Mouse (Mus musculus): Measurements from ENCODE around the gene Ankfn1. TPM values are rescaled to one million over a fixed set of nuclear protein-coding genes. Genes with fewer than 3 reads are reported as not detected.

Ankfn1 gene
- total RNA-seq (2022), result 10 to 100 TPM in 3 of 4 experiments, 1 to 10 TPM in 1; 9.4 to 11.2 (median 10.5) TPM

DNA sequence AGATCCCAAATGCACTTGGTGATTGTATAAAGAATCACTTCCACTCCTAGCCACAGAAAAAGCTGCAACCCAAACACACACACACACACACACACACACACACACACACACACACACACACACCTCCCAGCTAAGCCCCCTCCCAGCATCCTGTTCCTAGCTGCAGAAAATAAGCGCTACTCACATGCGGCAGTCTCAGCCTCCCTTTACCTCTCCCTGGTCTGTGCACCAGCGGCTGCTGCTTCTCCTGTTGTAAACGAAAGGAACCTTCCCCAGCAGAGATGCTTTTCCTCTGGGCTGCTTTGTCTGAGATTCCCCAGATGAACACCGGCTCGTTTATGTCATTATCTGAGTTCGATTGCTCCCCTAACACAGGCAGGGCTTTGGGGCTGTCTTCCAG, at the start of gene Ankfn1:
Ankfn1 (minus strand) TSS at position 223 of the 400 bp plus-strand sequence.
- DNase-seq (ENCODE audit: low spot score in 2 of 2), result no peak

DNA sequence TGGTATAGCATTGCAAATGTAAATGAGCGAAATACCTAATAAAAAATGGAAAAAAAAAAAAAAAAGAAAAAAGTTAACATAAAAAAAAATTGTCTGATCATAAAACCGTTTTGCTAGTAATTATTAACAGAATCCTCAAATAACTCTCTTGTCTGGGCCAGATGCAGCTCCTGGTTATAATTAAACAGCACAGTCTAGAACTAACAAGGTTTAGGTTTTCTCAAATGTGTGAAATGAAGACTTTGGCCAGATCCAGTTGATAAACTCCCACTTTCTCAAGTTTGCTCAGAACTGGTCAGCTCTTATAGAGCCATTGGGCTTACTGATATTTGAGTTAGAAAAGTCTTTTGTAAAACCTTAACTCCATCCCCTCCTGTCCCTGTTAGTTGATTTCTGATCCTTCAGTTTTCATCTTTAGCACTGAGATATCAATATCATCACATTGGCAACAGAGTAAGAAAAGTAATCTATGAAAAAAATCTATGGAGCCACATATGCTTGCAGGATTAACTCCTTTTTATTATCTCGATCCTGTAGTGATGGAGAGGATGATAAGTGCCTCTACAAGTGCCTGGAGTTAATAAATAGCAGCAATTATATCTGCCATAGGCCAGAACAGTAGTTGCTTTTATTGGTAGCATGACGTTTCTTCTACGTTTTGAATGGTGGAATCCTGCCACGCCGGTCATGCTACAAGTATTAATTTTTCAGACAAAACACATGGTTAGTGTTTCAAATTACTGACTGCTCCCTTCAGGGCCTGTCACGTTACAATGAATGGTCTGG, 46.4 kb upstream of the Ankfn1 start:
- no peak for DNase-seq (ENCODE audit: low spot score in 2 of 2)

DNA sequence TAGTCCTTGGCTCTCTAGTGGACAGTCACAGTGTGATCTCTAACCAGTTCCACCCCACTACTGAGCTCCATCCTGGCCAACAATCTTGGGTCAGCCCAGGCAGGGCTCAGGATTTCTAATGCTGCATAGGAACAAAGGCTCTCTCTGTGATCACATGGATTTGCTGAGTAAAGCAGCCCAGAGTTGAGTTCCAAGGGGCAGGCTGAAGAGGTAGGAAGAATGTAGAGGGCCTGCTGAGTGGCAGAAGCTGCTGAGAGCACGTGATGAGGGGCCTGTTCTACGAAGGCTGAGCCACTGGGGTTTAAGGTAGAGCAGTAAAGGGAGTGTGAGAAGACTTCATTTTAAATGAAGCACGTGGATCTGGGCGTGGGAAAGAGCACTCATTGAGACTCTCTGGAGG, 41.1 kb upstream of the Ankfn1 start:
- no peak for DNase-seq (ENCODE audit: low spot score in 2 of 2)

DNA sequence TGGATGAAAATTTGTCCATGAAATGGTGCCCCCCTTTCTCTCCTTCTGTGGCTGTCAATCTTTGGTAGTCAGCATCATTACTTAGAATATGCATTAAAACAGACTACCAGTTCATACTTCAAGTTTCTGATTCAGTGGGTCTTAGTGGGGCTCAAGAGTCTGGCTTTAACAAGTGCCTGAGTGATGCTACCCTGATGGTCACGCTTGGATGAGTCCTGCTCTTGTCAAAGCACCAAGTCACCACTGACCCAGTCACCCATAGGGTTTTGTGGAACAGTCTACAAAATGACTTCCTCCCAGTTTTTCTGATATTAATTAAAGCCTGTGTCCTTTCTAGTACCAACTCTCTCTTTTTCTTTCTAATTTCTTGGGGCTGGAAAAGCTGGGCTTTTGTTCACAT, 34.0 kb upstream of the Ankfn1 start:
- no peak for DNase-seq (ENCODE audit: low spot score in 2 of 2)

DNA sequence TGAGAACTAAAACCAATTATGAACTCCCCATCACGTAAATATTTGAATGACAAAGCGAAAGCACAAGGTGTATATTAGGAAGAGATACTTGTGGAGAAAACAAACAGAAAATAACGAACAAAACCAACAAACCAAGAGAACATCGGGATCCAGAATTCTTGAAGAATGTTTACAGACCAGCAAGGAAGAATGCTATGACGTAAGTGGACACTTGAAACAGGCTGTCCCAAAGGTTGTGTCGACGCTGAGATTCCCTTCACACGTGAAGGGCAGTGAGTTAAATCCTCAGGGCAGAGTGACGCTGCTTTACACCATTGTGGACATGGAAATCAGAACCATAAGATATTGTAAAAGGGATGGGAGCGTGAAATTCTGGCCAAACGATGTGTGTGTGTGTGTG, 30.5 kb upstream of the Ankfn1 start:
- DNase-seq (ENCODE audit: low spot score in 2 of 2), result no peak

DNA sequence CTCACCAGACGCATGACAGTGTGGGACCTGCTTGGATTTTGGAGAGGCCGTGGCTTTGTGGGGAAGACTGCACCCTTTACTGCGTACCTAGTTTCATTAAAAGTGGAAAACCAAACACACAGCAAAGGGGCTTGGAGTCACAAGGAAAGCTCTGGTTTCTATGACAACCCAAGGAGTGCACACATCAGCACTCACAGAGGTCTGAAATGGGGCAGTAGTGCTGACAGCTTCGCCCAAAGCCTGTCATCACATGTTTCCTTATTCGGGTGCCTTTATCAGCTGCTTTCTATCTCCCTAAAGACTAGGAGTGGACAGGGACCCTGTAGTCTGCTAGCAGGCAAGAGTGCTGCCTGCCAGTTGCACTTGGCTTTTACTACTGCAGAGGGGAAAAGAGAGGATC, 27.4 kb upstream of the Ankfn1 start:
- DNase-seq (ENCODE audit: low spot score in 2 of 2), result no peak

DNA sequence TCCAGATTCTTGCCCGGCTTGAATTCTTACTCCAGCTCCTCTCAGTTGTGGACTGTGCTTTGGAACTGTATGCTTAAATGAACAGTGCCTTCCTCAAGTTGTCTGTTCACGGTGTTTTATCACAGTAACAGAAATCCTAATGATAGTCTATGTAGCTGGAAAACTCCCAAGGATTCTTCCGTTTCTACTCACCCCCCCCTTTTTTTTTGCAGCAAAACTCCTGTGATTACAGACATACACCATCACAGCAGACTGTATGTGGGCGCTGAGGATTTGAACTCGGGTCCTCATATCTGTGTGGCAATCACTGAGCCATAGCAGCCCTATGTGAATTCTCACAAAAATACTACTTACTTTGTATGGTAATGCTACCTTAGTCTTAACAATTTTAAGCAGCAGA, 26.5 kb upstream of the Ankfn1 start:
- no peak for DNase-seq (ENCODE audit: low spot score in 2 of 2)

DNA sequence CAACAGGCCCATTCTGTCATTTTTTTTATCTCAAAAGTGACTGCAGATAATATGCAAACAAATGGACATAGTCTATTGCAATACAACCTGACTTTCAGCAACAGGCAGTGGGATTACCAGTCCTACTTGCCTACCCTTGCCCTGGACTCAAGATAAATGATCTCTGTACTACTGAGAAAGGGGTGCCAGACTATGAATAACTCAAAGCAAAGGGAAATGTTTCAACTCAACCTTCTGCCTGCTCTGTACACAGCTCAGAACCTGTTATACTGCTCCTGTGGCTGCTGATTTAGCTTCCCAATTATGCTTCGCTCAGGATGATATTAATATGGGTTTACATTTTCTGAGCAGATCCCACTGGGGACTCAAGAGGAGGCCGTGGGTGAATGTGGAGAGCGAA, 15.3 kb upstream of the Ankfn1 start:
- DNase-seq (ENCODE audit: low spot score in 2 of 2), result no peak

DNA sequence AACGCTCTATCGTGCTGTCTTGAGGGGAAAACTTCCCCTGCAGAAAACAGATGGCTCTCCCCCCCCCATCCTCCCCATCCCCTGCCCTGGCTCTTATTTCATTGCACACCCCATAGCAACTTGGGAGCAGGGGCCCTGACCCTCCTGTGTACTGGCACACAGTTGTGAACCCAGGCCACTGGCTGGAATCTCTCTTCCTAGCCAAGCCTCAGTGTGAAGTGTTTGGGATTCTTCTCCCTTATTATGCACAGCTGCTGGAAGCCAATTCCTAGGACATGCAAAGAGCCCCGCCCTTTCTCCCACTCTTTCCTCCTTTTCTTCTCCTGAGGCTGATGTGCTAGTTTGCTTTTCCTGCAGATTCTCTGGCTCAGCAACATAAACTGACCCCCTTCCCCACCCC, 1.4 kb downstream of the Ankfn1 start:
- DNase-seq (ENCODE audit: low spot score in 2 of 2), result no peak

DNA sequence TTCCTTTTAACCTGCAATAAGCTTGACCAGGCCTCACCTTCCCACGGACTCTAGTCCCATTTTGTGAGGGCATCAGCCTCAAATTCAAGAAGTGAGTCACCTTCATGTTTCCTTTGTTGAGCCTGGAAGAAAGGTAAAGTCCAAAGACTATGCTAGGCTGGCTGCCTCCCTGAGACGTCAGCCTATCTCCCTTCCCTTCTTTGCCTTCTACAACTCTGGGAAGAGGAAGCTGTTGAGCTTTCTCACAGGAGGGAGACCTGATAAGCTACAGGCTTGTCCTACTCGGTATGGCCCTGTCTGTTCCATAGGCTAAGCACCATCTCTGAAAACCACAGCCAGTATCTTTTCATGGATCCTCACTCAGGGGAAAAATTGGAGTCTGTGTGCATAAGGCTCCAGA, 2.5 kb downstream of the Ankfn1 start:
- DNase-seq (ENCODE audit: low spot score in 2 of 2), result no peak

DNA sequence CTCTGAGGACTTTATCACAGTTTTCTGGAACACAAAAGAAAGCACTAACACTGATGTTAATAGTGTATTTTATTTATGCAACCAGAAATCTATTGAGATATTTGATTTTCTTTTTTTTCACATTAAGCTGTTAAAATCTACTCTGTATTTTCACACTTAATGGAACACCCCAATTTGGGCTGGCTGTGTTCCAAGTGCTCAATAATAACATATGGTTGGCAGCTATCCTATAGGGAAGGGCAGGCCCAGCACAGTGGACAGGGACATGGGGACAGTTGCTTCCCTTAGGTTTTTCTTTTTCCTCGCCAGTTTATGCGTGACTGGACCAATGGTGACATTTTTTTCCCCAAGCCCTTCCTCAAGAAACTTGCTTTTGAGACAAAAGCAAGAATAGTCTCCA, 4.5 kb downstream of the Ankfn1 start:
- no peak for DNase-seq (ENCODE audit: low spot score in 2 of 2)

DNA sequence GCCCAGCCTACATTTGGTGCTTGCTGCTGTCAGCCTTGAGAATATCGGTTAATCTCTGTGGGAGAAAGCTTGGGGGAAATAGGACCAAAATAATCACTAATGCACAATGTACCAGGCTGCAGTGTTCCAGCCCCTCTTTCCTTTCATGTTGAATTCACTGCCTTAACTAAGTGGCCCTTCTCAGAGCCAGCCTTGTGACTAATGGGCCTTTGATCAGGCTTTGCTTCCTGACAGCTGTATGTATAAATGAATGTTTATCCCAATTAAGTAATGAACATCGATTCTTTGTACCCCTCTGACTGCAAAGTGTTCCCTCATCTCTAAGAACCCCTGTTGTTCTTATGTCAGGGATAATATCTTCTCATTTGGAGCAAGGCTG, 11.7 kb downstream of the Ankfn1 start:
- DNase-seq (ENCODE audit: low spot score in 2 of 2), result no peak

DNA sequence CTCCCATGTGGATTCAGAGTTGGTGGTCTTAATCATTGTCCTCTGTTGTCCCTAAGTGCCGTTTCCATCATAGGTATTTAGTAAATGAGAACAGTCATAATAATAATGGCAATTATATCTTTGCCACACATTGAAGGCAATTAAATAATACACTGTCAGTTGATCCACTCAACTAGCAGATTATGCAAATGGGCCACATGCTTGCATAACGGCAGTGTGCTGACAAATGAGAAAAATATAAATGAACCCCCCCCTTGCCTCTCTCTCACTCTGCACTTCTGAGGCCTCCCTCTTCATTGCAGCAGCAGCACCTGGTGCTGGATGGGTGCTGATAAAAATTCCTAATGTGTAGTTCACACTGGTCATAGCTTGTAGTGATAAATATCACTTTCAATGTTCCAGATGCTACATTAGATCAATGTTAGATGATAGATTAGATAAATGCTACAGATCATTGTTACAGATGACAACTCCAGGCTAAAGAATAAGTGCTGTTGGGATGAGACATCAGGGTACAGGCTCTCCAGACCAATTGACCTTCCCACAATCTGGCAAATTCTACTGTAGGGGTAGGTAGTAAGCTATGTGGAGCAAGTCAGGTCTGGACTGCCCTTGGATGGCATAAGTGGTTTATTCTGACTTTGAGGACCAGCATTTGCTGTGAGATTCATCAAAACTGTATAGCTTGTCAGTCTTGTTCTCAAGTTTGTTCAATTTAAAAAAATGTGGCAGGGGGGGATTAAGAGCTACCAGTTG, 12.3 kb downstream of the Ankfn1 start:
- DNase-seq (ENCODE audit: low spot score in 2 of 2), result no peak

DNA sequence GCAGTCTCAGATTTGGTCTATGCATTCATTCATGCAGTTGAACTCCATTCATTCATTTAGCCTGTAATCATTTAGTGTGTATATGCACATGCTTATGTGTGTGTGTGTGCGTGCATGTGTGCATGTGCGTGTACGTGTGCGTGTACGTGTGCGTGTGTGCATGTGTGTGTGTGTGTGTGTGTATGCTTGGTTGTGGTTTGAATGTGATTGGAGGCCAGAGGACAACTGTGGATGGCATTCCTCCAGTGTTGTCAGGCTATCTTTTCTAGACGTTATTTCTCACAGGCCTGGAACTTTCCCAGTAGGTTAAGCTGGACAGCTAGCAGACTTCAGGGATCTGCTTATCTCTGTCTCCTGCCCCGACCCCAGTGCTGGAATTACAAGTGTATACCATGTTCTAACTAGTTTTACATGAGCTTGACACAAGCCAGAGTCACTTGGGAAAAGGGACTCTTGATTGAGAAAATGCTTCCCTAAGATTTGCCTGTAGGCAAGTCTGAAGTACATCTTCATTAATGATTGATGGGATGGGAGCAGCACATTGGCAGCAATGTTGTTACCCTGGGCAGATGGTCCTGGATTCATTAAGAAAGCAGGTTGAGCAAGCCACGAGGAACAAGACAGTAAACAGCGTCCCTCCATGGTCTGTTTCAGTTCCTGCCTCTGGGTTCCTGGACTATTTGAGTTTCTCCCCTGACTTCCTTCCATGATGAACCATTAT, 43.3 kb downstream of the Ankfn1 start:
- no peak for DNase-seq (ENCODE audit: low spot score in 2 of 2)

DNA sequence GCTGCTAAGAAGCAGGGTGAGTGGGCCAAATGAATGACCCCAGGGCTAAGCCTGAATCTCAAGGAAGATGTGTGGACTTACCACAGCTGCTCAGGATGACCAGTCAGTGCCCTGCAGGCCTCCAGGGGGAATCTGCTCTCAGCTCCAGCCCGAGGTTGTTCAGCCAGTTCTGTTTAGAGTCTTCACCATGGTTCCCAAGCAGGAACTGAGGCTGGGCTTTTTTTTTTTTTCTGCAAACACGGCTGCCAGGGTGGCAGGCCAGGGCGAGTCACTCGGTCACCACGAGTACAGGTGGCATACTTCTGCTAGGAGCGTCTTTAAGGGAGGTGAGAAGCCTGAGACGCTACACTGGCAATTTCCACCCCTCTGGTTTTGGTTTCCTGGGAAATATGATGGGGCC, 43.9 kb downstream of the Ankfn1 start:
- no peak for DNase-seq (ENCODE audit: low spot score in 2 of 2)

DNA sequence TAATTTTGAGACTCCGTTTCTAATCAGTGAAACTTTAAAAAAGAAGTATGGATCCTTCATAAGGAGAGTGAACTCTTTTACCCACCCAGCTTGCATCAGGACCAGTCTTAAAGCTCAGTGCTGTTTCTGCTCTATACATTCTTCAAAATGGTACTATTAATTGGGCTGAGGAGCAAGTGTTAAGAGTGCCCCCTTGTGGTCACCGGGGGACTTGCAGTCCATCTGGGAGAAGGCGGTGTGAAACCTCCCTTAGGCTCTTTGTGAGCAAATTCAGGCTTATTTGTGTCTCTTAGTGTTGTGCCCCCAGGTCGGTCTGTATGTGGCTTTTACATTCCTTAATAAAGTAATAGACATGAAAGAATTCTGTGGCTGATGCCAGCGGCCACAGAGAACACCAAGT, 56.6 kb downstream of the Ankfn1 start:
- DNase-seq (ENCODE audit: low spot score in 2 of 2), result peak; percentile 39 to 84

DNA sequence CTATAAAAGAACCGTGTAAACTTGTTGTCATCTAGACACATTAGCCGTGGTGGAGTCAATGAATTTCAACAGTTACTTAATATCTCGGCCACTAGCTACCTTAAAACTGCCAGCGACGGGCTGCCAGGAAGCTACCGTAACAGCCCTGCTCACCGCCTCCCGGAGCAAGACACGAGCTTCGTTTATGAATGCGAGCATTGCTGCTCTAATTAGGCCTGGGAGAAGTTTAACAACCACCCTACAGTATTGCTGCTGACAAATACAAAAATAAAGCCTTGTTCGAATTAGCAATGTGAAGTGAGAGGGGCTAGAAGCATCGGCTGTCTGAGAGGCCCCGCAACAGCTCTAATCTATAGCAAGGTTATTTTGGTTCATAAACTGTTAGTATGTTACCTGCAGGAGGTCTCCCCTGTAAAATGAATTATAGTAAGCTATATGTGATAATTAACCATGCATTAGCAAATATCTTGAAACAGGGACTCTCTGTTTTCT, 58.9 kb downstream of the Ankfn1 start:
- no peak for DNase-seq (ENCODE audit: low spot score in 2 of 2)

DNA sequence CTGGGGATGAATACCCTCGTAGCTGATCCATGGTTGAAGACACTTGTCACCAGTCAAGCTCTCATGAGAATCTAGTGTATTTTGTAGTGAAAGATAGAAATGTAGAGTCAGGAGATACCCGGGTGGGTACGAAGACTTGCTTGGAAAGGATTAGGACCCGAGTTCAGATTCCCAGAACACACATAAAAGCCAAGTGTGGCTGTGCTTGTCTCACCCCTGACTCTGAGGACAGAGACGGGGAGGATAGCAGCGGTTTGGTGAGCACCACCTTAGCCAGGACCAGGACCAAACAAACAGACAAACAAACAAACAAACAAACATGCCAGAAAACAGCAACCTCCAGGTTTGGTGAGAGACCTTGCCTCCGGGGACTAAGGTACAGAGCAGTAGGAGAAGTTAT, 61.1 kb downstream of the Ankfn1 start:
- no peak for DNase-seq (ENCODE audit: low spot score in 2 of 2)

DNA sequence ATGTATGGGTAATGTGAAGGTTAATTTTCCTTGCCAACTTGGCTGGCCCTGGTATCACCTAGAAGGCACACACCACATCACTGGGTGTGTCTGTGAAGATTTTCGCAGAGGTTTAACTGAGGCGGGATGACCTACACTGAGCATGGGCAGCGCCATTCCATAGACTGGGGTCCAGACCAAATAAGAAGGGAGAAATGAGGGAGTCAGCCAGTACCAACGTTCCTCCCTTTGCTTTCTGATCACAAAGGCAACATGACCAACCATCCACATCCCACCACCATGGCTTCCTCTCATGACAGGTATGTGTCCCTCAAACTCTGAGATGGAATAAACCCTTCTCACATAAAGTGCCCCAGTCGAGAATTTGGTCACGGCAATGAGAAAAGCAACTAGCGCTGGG, 68.9 kb downstream of the Ankfn1 start:
- DNase-seq (ENCODE audit: low spot score in 2 of 2), result no peak

DNA sequence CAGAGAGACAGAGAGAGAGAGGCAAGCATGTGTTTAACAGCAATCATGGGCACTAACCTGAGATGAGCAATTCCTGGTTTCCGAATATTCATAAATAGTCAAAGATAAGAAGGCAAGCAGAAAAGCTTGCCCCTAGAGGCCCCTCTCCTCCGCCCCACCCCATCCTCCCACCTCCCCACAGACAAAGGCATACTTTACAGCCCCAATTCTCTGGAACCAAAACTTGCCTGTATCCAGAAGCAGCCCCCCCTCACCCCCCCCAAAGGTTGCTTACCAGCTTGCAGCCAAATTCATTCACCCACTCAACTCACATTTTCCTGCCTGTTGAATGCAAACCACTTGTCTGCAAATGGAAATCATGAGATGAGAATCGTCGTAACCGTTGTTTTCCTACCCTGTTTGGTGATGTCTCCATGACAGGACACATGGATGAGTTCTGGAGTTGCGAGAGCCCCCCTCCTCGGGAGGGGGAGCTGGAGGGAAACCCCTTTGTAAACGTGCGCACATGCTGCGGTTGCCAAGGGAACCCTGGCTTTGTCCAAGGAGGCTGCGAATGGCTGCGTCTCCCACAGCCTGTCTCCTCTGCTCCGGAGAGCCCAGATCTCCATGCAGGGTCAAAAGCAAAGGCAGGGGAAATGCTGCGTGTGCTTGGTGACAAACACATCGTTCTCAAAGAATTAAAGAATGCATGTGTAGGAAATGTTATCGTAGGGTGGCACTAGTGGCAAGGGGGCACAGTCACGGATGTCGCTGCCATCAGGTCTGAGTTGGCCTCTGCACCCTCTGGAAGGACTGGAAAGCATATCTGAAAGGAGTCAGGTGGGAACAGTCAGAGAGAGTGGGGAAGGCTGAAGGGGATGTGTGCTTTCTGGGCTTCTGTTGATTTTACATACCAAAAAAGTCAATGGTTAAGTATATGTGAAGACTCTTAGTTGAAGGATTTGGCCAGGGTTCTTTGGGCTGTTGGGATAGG, 80.7 kb downstream of the Ankfn1 start:
- no peak for DNase-seq (ENCODE audit: low spot score in 2 of 2)

DNA sequence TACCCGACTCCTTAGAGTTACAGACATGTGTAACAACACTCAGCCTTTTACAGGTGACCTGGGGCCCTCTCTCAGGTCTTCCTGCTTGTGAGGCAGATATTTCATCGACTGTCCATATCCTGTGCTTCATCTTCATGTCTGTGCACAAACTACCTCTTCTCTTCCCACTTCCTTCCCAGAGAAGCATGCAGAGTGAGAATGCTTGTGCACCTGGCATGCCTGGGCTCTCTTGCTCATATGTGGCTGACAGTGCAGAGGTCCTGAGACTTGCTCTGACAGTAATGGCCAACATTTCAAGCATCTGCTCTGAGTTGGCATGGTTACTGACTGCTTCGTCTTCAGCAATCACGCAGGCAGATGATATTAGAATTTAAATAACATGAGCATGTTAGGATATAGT, 83.8 kb downstream of the Ankfn1 start:
- DNase-seq (ENCODE audit: low spot score in 2 of 2), result no peak
